8 mouse cellular contexts compared by ENCODE assay signal in genomic region chr7:141168518-141168953, GRCm38 (mm10). TPM values are rescaled to one million over a fixed set of nuclear protein-coding genes. Genes with fewer than 3 reads are reported as not detected.
A peak's percentile ranks its signal among the peaks of the same experiment; 100 is the strongest.
DNase-seq lines count a peak whose midpoint lies in the region; ATAC-seq lines count a peak whose summit lies in the region.

No protein-coding gene starts in this region.

- H3K9ac ChIP-seq in liver, embryonic 11.5 days (ENCODE audit: low read depth, low read length) = peak overlapping the region; percentile 76
- peak overlapping the region; percentile 57 for H3K9ac ChIP-seq in stomach, embryonic 14.5 days (replicated peaks; ENCODE audit: low read depth, low read length)

- no peaks in the 10 kb centered on the region for H3K9me3 ChIP-seq in liver, embryonic 11.5 days (ENCODE audit: control insufficient read depth, low read length)
- no peaks in the 10 kb centered on the region for H3K9me3 ChIP-seq in stomach, embryonic 14.5 days (ENCODE audit: control insufficient read depth, low read depth, low read length)

- peak overlapping the region; percentile 87 for H3K4me2 ChIP-seq in liver, embryonic 11.5 days
- H3K4me2 ChIP-seq in stomach, embryonic 14.5 days (replicated peaks; ENCODE audit: low read depth, low read length) = peak overlapping the region; percentile 52

- peaks cover 40% of the 10 kb centered on the region for H3K4me1 ChIP-seq in liver, embryonic 11.5 days (replicated peaks; ENCODE audit: control insufficient read depth, insufficient read depth, low read length)
- peaks cover 20% of the 10 kb centered on the region for H3K4me1 ChIP-seq in stomach, embryonic 14.5 days (ENCODE audit: control insufficient read depth, insufficient read depth, low read length)

- H3K36me3 ChIP-seq in liver, embryonic 11.5 days (ENCODE audit: control insufficient read depth, insufficient read depth, low read length) = peaks cover 11% of the 10 kb centered on the region
- H3K36me3 ChIP-seq in stomach, embryonic 14.5 days (ENCODE audit: control insufficient read depth, insufficient read depth, low read length) = peaks cover 23% of the 10 kb centered on the region; the same call in 1 of the 2 replicates

- 2% methylated on average over 22 of the region's 22 CpGs for WGBS in liver, embryonic 11.5 days
- WGBS in stomach, embryonic 14.5 days = under 1% methylated on average over 22 of the region's 22 CpGs

- peak overlapping the region; percentile 68 for H3K4me3 ChIP-seq in liver, embryonic 11.5 days (ENCODE audit: low read depth, low read length)
- H3K4me3 ChIP-seq in stomach, embryonic 14.5 days (ENCODE audit: low read depth, low read length) = peak overlapping the region; percentile 43

- H3K27me3 ChIP-seq in liver, embryonic 11.5 days (replicated peaks; ENCODE audit: control insufficient read depth, insufficient read depth, low read length) = no peaks in the 10 kb centered on the region
- no peaks in the 10 kb centered on the region for H3K27me3 ChIP-seq in stomach, embryonic 14.5 days (ENCODE audit: control insufficient read depth, insufficient read depth, low read length)

- H3K27ac ChIP-seq in liver, embryonic 11.5 days (ENCODE audit: low read depth, low read length) = peak overlapping the region; percentile 67
- H3K27ac ChIP-seq in stomach, embryonic 14.5 days (ENCODE audit: low read length) = peak overlapping the region; percentile 61; the same call in 1 of the 2 replicates

- DNase-seq in R1 (ENCODE audit: low read depth, low spot score) = peak; percentile 88
- peak; percentile 74 for DNase-seq in c-Kit-positive CD71-positive TER-119-positive erythroid progenitor cells, embryonic 14.5 days (ENCODE audit: low spot score)
- peak; percentile 52 for DNase-seq in gastrocnemius, postnatal 10 days
- peak; percentile 74 for DNase-seq in induced T-regulatory cell, adult 2 months (ENCODE audit: low read depth)
- DNase-seq in liver, embryonic 11.5 days (ENCODE audit: low spot score) = peak; percentile 72
- peak; percentile 70 to 77 for DNase-seq in monocyte, adult 2 months (ENCODE audit: low read depth in 1 of 2, low spot score in 2 of 2)
- no peak for DNase-seq in cerebellum, adult 8-10 months

- peak; percentile 45; the same call in 1 of the 2 replicates for ATAC-seq in liver, embryonic 11.5 days (replicated peaks; ENCODE audit: low FRiP score)
- ATAC-seq in stomach, embryonic 14.5 days (ENCODE audit: insufficient number of reproducible peaks, insufficient read depth, low FRiP score, low read depth) = peak; percentile 42; the same call in 1 of the 2 replicates

RNA-seq across cellular contexts. Expression of gene Rnh1, which starts 4.1 kb away (rescaled TPM):
- 10 to 100 TPM; 52.9 to 56.0 TPM for total RNA-seq in gastrocnemius, postnatal 10 days (2021)
- 91.2 and 93.7 TPM in 2 replicates for polyA plus RNA-seq in liver, embryonic 11.5 days (2014; fragmentation: Nextera tagmentation; extraction: Ambion mirVana)
- 165 and 181 TPM in 2 replicates for polyA plus RNA-seq in stomach, embryonic 14.5 days (2014; fragmentation: Nextera tagmentation; extraction: Ambion mirVana)

RNA-seq across cellular contexts. Expression of gene Hras, which starts 25.3 kb away (rescaled TPM):
- 100 to 1,000 TPM; 205 to 240 TPM for total RNA-seq in gastrocnemius, postnatal 10 days (2021)
- polyA plus RNA-seq in liver, embryonic 11.5 days (2014; fragmentation: Nextera tagmentation; extraction: Ambion mirVana) = 112 and 118 TPM in 2 replicates
- polyA plus RNA-seq in stomach, embryonic 14.5 days (2014; fragmentation: Nextera tagmentation; extraction: Ambion mirVana) = 79.4 and 85.5 TPM in 2 replicates

RNA-seq across cellular contexts. Expression of gene Lrrc56, which starts 25.4 kb away (rescaled TPM):
- total RNA-seq in gastrocnemius, postnatal 10 days (2021) = 1 to 10 TPM; 2.7 to 3.2 TPM
- polyA plus RNA-seq in liver, embryonic 11.5 days (2014; fragmentation: Nextera tagmentation; extraction: Ambion mirVana) = 20.8 and 20.9 TPM in 2 replicates
- 5.3 and 6.1 TPM in 2 replicates for polyA plus RNA-seq in stomach, embryonic 14.5 days (2014; fragmentation: Nextera tagmentation; extraction: Ambion mirVana)

RNA-seq across cellular contexts. Expression of gene Lmntd2, which starts 45.3 kb away (rescaled TPM):
- not detected for total RNA-seq in gastrocnemius, postnatal 10 days (2021)
- polyA plus RNA-seq in liver, embryonic 11.5 days (2014; fragmentation: Nextera tagmentation; extraction: Ambion mirVana) = 1.8 and 2.6 TPM in 2 replicates
- 1.7 and 2.3 TPM in 2 replicates for polyA plus RNA-seq in stomach, embryonic 14.5 days (2014; fragmentation: Nextera tagmentation; extraction: Ambion mirVana)

RNA-seq across cellular contexts. Expression of gene Ptdss2, which starts 46.4 kb away (rescaled TPM):
- 10 to 100 TPM; 16.8 to 18.0 TPM for total RNA-seq in gastrocnemius, postnatal 10 days (2021)
- 134 and 147 TPM in 2 replicates for polyA plus RNA-seq in liver, embryonic 11.5 days (2014; fragmentation: Nextera tagmentation; extraction: Ambion mirVana)
- 65.1 and 67.3 TPM in 2 replicates for polyA plus RNA-seq in stomach, embryonic 14.5 days (2014; fragmentation: Nextera tagmentation; extraction: Ambion mirVana)
